Mouse (Mus musculus): ENCODE measurements around the gene Trex1.

Gene Trex1

GRCm38 (mm10) chr9:109059136-109059903, at the start of gene Trex1:
Trex1 (minus strand) TSS chr9:109059734.
- peak; percentile 89 to 93 for DNase-seq

GRCm38 (mm10) chr9:109107341-109107740, 47.8 kb upstream of the Trex1 start:
- no peak for DNase-seq

GRCm38 (mm10) chr9:109105648-109106047, 46.1 kb upstream of the Trex1 start:
- DNase-seq, result no peak

GRCm38 (mm10) chr9:109105011-109105410, 45.5 kb upstream of the Trex1 start:
- DNase-seq, result no peak

- DNase-seq, result no peak
Observed at GRCm38 (mm10) chr9:109104083-109104482, 44.5 kb upstream of the Trex1 start.

GRCm38 (mm10) chr9:109103250-109103649, 43.7 kb upstream of the Trex1 start:
- DNase-seq, result no peak

- no peak for DNase-seq
Observed at GRCm38 (mm10) chr9:109102541-109102940, 43.0 kb upstream of the Trex1 start.

GRCm38 (mm10) chr9:109101933-109102445, 42.5 kb upstream of the Trex1 start:
- DNase-seq, result no peak

GRCm38 (mm10) chr9:109100307-109100928, 40.9 kb upstream of the Trex1 start:
- no peak for DNase-seq

GRCm38 (mm10) chr9:109098969-109099368, 39.4 kb upstream of the Trex1 start:
- no peak for DNase-seq

- no peak for DNase-seq
Observed at GRCm38 (mm10) chr9:109098366-109098765, 38.8 kb upstream of the Trex1 start.

- DNase-seq, result peak in 1 of 2 experiments; percentile 34
Observed at GRCm38 (mm10) chr9:109097831-109098230, 38.3 kb upstream of the Trex1 start.

- no peak for DNase-seq
Observed at GRCm38 (mm10) chr9:109097291-109097690, 37.8 kb upstream of the Trex1 start.

- no peak for DNase-seq
Observed at GRCm38 (mm10) chr9:109096856-109097255, 37.3 kb upstream of the Trex1 start.

- no peak for DNase-seq
Observed at GRCm38 (mm10) chr9:109096251-109096661, 36.7 kb upstream of the Trex1 start.

- DNase-seq, result peak; percentile 38 to 53
Observed at GRCm38 (mm10) chr9:109095137-109095982, 35.8 kb upstream of the Trex1 start, which contains the start of gene Plxnb1. Plxnb1 (plus strand) TSS chr9:109095389.

GRCm38 (mm10) chr9:109094553-109095136, 35.1 kb upstream of the Trex1 start:
- no peak for DNase-seq

GRCm38 (mm10) chr9:109093786-109094552, 34.4 kb upstream of the Trex1 start:
- no peak for DNase-seq

GRCm38 (mm10) chr9:109092799-109093198, 33.3 kb upstream of the Trex1 start:
- DNase-seq, result no peak

GRCm38 (mm10) chr9:109091802-109092201, 32.3 kb upstream of the Trex1 start:
- DNase-seq, result no peak

- DNase-seq, result no peak
Observed at GRCm38 (mm10) chr9:109090446-109090845, 30.9 kb upstream of the Trex1 start.

- peak in 1 of 2 experiments; percentile 24 for DNase-seq
Observed at GRCm38 (mm10) chr9:109087987-109088386, 28.5 kb upstream of the Trex1 start.

Measured in cerebellum, postnatal 36 days (tissue).